Mouse (Mus musculus): ENCODE data around the gene Gm19668. TPM values are rescaled to one million over a fixed set of nuclear protein-coding genes. Genes with fewer than 3 reads are reported as not detected.
"Not testable (repeated sequence)": the region's sequence is repeated elsewhere in the genome, so short reads cannot be mapped to it uniquely, and the experiment has no call there.

Gm19668 gene
- polyA plus RNA-seq, 1 experiment, result not detected

DNA sequence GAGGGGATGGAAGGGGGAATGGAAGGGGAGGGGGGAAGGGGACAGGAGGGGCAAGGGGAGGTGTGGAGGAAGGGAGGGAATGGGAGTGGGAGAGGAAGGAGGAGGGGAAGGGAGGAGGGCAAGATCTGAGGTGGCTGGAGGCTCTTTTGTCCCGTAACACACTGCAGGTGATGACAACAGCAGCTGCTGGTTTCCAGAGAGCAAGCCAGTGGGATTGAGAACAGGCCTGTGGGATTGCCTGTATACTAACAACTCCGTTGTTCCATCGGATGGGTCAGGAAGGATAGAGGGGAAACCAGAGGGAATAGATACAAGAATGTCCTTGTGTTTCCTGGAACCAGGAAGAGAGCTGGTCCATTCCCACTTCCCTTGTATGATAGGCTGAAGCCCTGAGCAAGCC, 1.3 kb downstream of the Gm19668 start:
- no peak overlapping the region for H3K27ac ChIP-seq (ENCODE audit: control insufficient read depth, insufficient read depth, low read length)
- TF ChIP-seq CTCF (IDR thresholded peaks at IDR 0.05; ENCODE audit: borderline replicate concordance, control insufficient read depth, extremely low read depth, insufficient read depth, low read length, poor library complexity) (no peak), POLR2A (IDR thresholded peaks at IDR 0.05; ENCODE audit: control insufficient read depth, extremely low read depth, insufficient read depth, low read length, poor library complexity) (no peak)
- H3K27me3 ChIP-seq (ENCODE audit: control insufficient read depth, insufficient read depth, low read length), result no peaks in the 10 kb centered on the region
- WGBS, result 58% methylated on average over 3 of the region's 3 CpGs
- H3K36me3 ChIP-seq (ENCODE audit: control insufficient read depth, insufficient read depth, low read length), result no peaks in the 10 kb centered on the region
- DNase-seq, result no peak
- H3K4me1 ChIP-seq (replicated peaks; ENCODE audit: control insufficient read depth, insufficient read depth, low read length), result no peaks in the 10 kb centered on the region
- H3K4me3 ChIP-seq (ENCODE audit: control insufficient read depth, insufficient read depth, low read length), result no peak overlapping the region

GRCm38 (mm10) chr10:77794976-77795375, 4.0 kb downstream of the Gm19668 start, which contains the start of gene Gm9639:
Gm9639 (minus strand) TSS chr10:77795076.
- H3K4me3 ChIP-seq (ENCODE audit: control insufficient read depth, insufficient read depth, low read length), result no peak within 1 kb of the TSS
- H3K27ac ChIP-seq (ENCODE audit: control insufficient read depth, insufficient read depth, low read length), result no peak within 1 kb of the TSS
- H3K27me3 ChIP-seq (ENCODE audit: control insufficient read depth, insufficient read depth, low read length), result no peaks in the 10 kb centered on the region
- no peak for TF ChIP-seq POLR2A (IDR thresholded peaks at IDR 0.05; ENCODE audit: control insufficient read depth, extremely low read depth, insufficient read depth, low read length, poor library complexity)
- no peak for TF ChIP-seq CTCF (IDR thresholded peaks at IDR 0.05; ENCODE audit: borderline replicate concordance, control insufficient read depth, extremely low read depth, insufficient read depth, low read length, poor library complexity)
- no peaks in the 10 kb centered on the region for H3K4me1 ChIP-seq (replicated peaks; ENCODE audit: control insufficient read depth, insufficient read depth, low read length)
- no peaks in the 10 kb centered on the region for H3K36me3 ChIP-seq (ENCODE audit: control insufficient read depth, insufficient read depth, low read length)
- no peak for DNase-seq
- 56% methylated on average over 2 of the region's 2 CpGs for WGBS

GRCm38 (mm10) chr10:77788621-77789020, 10.3 kb downstream of the Gm19668 start:
- no peaks in the 10 kb centered on the region for H3K36me3 ChIP-seq (ENCODE audit: control insufficient read depth, insufficient read depth, low read length)
- no peak overlapping the region for H3K27ac ChIP-seq (ENCODE audit: control insufficient read depth, insufficient read depth, low read length)
- H3K4me3 ChIP-seq (ENCODE audit: control insufficient read depth, insufficient read depth, low read length), result no peak overlapping the region
- no peaks in the 10 kb centered on the region for H3K27me3 ChIP-seq (ENCODE audit: control insufficient read depth, insufficient read depth, low read length)
- 85% methylated on average over 2 of the region's 2 CpGs for WGBS
- no peak for DNase-seq
- no peaks in the 10 kb centered on the region for H3K4me1 ChIP-seq (replicated peaks; ENCODE audit: control insufficient read depth, insufficient read depth, low read length)
- TF ChIP-seq POLR2A (IDR thresholded peaks at IDR 0.05; ENCODE audit: control insufficient read depth, extremely low read depth, insufficient read depth, low read length, poor library complexity) (no peak), CTCF (IDR thresholded peaks at IDR 0.05; ENCODE audit: borderline replicate concordance, control insufficient read depth, extremely low read depth, insufficient read depth, low read length, poor library complexity) (no peak)

DNA sequence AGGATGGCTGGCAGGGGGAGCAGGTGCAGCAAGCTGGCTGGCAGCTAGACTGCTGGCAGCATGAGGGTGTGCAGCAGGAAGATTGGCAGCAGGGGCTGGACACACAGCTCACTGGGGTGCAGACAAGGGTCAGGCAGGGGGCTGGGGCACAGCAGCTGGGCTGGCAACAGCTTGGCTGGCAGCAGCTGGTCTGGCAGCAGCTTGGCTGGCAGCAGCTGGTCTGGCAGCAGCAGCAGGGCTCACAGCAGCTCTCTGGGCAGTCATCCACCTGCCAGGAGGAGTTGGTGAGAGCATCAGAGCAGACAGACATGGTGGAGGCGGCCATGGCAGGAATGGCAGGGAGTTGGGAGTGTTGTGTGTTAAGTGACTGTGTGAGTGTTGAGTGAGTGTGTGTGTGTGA, 11.1 kb downstream of the Gm19668 start, which contains the start of gene Gm7137:
Gm7137 (minus strand) TSS at position 325 of the 400 bp plus-strand sequence.
- H3K27me3 ChIP-seq (ENCODE audit: control insufficient read depth, insufficient read depth, low read length), result not testable (repeated sequence)

GRCm38 (mm10) chr10:77783396-77783795, 15.5 kb downstream of the Gm19668 start:
- H3K4me1 ChIP-seq (replicated peaks; ENCODE audit: control insufficient read depth, insufficient read depth, low read length); H3K27ac ChIP-seq (ENCODE audit: control insufficient read depth, insufficient read depth, low read length); H3K36me3 ChIP-seq (ENCODE audit: control insufficient read depth, insufficient read depth, low read length); H3K27me3 ChIP-seq (ENCODE audit: control insufficient read depth, insufficient read depth, low read length); DNase-seq; H3K4me3 ChIP-seq (ENCODE audit: control insufficient read depth, insufficient read depth, low read length): not testable (repeated sequence)
- WGBS, result 90% methylated on average over 2 of the region's 3 CpGs

More for the DNA sequence above, 11.1 kb downstream of the Gm19668 start, which contains the start of gene Gm7137:
- H3K4me1 ChIP-seq (replicated peaks; ENCODE audit: control insufficient read depth, insufficient read depth, low read length); DNase-seq; H3K27ac ChIP-seq (ENCODE audit: control insufficient read depth, insufficient read depth, low read length); H3K36me3 ChIP-seq (ENCODE audit: control insufficient read depth, insufficient read depth, low read length); H3K4me3 ChIP-seq (ENCODE audit: control insufficient read depth, insufficient read depth, low read length): not testable (repeated sequence)
- WGBS, result 92% methylated on average over 1 of the region's 1 CpGs

DNA sequence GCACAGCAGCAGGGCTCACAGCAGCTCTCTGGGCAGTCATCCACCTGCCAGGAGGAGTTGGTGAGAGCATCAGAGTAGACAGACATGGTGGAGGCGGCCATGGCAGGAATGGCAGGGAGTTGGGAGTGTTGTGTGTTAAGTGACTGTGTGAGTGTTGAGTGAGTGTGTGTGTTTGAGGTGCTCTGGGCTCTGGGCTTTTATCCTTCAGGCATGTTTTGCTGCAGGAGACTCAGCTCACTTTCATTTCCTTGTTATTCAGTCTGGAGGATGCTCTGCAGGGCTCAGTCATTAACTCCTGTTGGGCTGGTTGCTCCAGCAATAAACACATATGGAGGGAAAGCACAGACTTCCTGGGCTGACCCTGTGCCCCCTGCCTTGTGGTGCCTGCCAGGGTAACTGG, 16.5 kb downstream of the Gm19668 start, which contains the start of gene Gm3250:
Gm3250 (minus strand) TSS at position 101 of the 400 bp plus-strand sequence.
- 50% methylated on average over 1 of the region's 1 CpGs for WGBS
- not testable (repeated sequence) for H3K27me3 ChIP-seq (ENCODE audit: control insufficient read depth, insufficient read depth, low read length); H3K4me1 ChIP-seq (replicated peaks; ENCODE audit: control insufficient read depth, insufficient read depth, low read length); H3K27ac ChIP-seq (ENCODE audit: control insufficient read depth, insufficient read depth, low read length); H3K4me3 ChIP-seq (ENCODE audit: control insufficient read depth, insufficient read depth, low read length); DNase-seq; H3K36me3 ChIP-seq (ENCODE audit: control insufficient read depth, insufficient read depth, low read length)

DNA sequence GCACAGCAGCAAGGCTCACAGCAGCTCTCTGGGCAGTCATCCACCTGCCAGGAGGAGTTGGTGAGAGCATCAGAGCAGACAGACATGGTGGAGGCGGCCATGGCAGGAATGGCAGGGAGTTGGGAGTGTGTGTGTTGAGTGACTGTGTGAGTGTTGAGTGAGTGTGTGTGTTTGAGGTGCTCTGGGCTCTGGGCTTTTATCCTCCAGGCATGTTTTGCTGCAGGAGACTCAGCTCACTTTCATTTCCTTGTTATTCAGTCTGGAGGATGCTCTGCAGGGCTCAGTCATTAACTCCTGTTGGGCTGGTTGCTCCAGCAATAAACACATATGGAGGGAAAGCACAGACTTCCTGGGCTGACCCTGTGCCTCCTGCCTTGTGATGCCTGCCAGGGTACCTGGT, 22.1 kb downstream of the Gm19668 start, which contains the start of gene Gm7138:
Gm7138 (minus strand) TSS at position 101 of the 400 bp plus-strand sequence.
- H3K4me1 ChIP-seq (replicated peaks; ENCODE audit: control insufficient read depth, insufficient read depth, low read length); H3K27ac ChIP-seq (ENCODE audit: control insufficient read depth, insufficient read depth, low read length); H3K4me3 ChIP-seq (ENCODE audit: control insufficient read depth, insufficient read depth, low read length); H3K36me3 ChIP-seq (ENCODE audit: control insufficient read depth, insufficient read depth, low read length); DNase-seq; H3K27me3 ChIP-seq (ENCODE audit: control insufficient read depth, insufficient read depth, low read length): not testable (repeated sequence)
- 88% methylated on average over 1 of the region's 1 CpGs for WGBS

- WGBS, result 67% methylated on average over 3 of the region's 3 CpGs
- H3K27ac ChIP-seq (ENCODE audit: control insufficient read depth, insufficient read depth, low read length); H3K4me1 ChIP-seq (replicated peaks; ENCODE audit: control insufficient read depth, insufficient read depth, low read length); DNase-seq; H3K36me3 ChIP-seq (ENCODE audit: control insufficient read depth, insufficient read depth, low read length); H3K27me3 ChIP-seq (ENCODE audit: control insufficient read depth, insufficient read depth, low read length); H3K4me3 ChIP-seq (ENCODE audit: control insufficient read depth, insufficient read depth, low read length): not testable (repeated sequence)
Observed at GRCm38 (mm10) chr10:77772142-77772541, 26.8 kb downstream of the Gm19668 start.

GRCm38 (mm10) chr10:77771225-77771624, 27.7 kb downstream of the Gm19668 start, which contains the start of gene Gm3238:
Gm3238 (minus strand) TSS chr10:77771325.
- not testable (repeated sequence) for H3K36me3 ChIP-seq (ENCODE audit: control insufficient read depth, insufficient read depth, low read length); H3K27me3 ChIP-seq (ENCODE audit: control insufficient read depth, insufficient read depth, low read length); H3K4me1 ChIP-seq (replicated peaks; ENCODE audit: control insufficient read depth, insufficient read depth, low read length); H3K27ac ChIP-seq (ENCODE audit: control insufficient read depth, insufficient read depth, low read length); DNase-seq; H3K4me3 ChIP-seq (ENCODE audit: control insufficient read depth, insufficient read depth, low read length)
- 86% methylated on average over 1 of the region's 1 CpGs for WGBS

Measured in thymus, adult 2 months (tissue).